Mouse (Mus musculus) kidney, postnatal 0 days (tissue): ENCODE measurements around the gene Mmachc. TPM values are rescaled to one million over a fixed set of nuclear protein-coding genes. Genes with fewer than 3 reads are reported as not detected.
A peak's percentile ranks its signal among the peaks of the same experiment; 100 is the strongest.
"Not testable (repeated sequence)": the region's sequence is repeated elsewhere in the genome, so short reads cannot be mapped to it uniquely, and the experiment has no call there.

Source experiments
- ATAC-seq: fragments of 200-750 bp; cut with Nextera tagmentation; replicated peaks from 2 replicates; pipeline ENCODE4 v1.8.0; 2017; ENCODE audit warnings: low read depth, moderate number of reproducible peaks, moderate TSS enrichment, moderate library complexity; ENCODE audit not compliant: low FRiP score
- DNase-seq: peaks from one replicate; pipeline ENCODE4 v3.0.0-alpha.2; 2016; ENCODE audit warnings: low spot score
- H3K27ac ChIP-seq: fragments of 300-500 bp; sonication (generic); 2 replicates; pipeline ENCODE4 v1.5.1; 2014; ENCODE audit warnings: mild to moderate bottlenecking
- H3K27me3 ChIP-seq: fragments of 300-500 bp; sonication (generic); 2 replicates; pipeline ENCODE4 v1.6.1; 2014; ENCODE audit warnings: low read length, mixed read lengths; ENCODE audit not compliant: insufficient read depth
- H3K36me3 ChIP-seq: fragments of 300-500 bp; sonication (generic); 2 replicates; pipeline ENCODE4 v1.6.1; 2014; ENCODE audit warnings: low read length, mixed read lengths; ENCODE audit not compliant: insufficient read depth
- H3K4me1 ChIP-seq: fragments of 300-500 bp; sonication (generic); replicated peaks from 2 replicates; pipeline ENCODE4 v1.6.1; 2014; ENCODE audit warnings: antibody characterized with exemption, low read length, mixed read lengths; ENCODE audit not compliant: insufficient read depth
- H3K4me2 ChIP-seq: fragments of 300-500 bp; sonication (generic); 2 replicates; pipeline ENCODE4 v1.6.1; 2014; ENCODE audit warnings: mild to moderate bottlenecking, low read length, moderate library complexity, mixed read lengths
- H3K4me3 ChIP-seq: fragments of 300-500 bp; sonication (generic); replicated peaks from 2 replicates; pipeline ENCODE4 v1.5.1; 2014; ENCODE audit warnings: low read depth, low read length
- H3K9ac ChIP-seq: fragments of 300-500 bp; sonication (generic); 2 replicates; pipeline ENCODE4 v1.6.1; 2014; ENCODE audit warnings: low read depth, low read length
- H3K9me3 ChIP-seq: fragments of 300-500 bp; sonication (generic); replicated peaks from 2 replicates; pipeline ENCODE4 v1.6.1; 2016; ENCODE audit warnings: low read length, inconsistent platforms, mixed read lengths
- CTCF ChIP-seq: IDR thresholded peaks from 2 replicates; pipeline ENCODE4 v1.5.1; 2016; ENCODE audit warnings: antibody characterized with exemption, low read depth, mild to moderate bottlenecking, moderate library complexity
- WGBS: fragments of 180-500 bp; shearing (Covaris S2); extraction: QIAGEN DNeasy Blood & Tissue Kit; methylation state at CpG from one replicate; pipeline ENCODE4 v1.1.7; 2014; 5-methylcytosine and 5-hydroxymethylcytosine counted together
- polyA plus RNA-seq: library from polyadenylated mRNA; unstranded; fragments of >200 nt; fragmentation: Nextera tagmentation; extraction: Ambion mirVana; gene quantifications from 2 replicates; pipeline ENCODE4 v1.2.1, GENCODE M21; 2015

Mmachc gene
- polyA plus RNA-seq, 1 experiment from 2014 or later = 20.3 TPM

DNA sequence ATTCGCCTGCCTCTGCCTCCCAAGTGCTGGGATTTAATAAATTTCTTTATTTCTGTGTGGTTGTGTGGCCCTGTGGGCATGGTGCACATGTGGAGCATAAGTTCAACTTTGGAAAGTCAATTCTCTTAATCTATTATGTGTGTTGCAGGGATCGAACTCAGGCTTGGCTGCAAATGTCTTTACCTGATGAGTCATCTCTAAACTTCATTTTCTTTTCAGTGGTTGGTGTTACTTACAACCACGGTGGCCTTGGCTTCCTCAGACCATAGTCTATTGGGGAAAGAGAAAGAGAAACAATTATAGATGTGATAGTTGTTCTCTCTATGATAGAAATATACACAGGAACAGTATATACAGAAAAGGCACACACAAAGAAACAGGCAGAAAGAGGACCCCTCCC, 32.2 kb downstream of the Mmachc start:
- H3K4me1 ChIP-seq = no peaks in the 10 kb centered on the region
- DNase-seq = no peak
- H3K27me3 ChIP-seq = no peaks in the 10 kb centered on the region
- no peak overlapping the region for H3K27ac ChIP-seq
- H3K9me3 ChIP-seq = no peaks in the 10 kb centered on the region
- no peak for TF ChIP-seq CTCF
- no peak overlapping the region for H3K4me3 ChIP-seq
- H3K9ac ChIP-seq = no peak overlapping the region
- ATAC-seq = no peak
- H3K4me2 ChIP-seq = no peak overlapping the region
- WGBS = 85% methylated on average over 3 of the region's 3 CpGs
- no peaks in the 10 kb centered on the region for H3K36me3 ChIP-seq

DNA sequence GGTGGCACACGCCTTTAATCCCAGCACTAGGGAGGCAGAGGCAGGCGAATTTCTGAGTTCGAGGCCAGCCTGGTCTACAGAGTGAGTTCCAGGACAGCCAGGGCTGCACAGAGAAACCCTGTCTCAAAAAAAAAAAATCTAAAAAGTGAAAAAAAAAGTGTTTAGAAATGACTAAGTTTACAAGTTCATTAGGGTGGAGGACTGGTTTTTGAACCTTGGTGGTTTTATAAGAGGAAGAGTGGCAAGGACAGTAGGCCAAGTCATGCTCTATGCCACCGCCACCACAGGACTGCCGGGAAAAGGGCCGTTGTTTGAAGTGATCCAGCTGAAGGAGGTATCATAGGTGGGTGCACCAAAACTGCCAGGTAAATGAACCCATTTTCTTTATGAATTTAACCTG, 33.4 kb downstream of the Mmachc start:
- 94% methylated on average over 6 of the region's 6 CpGs for WGBS
- H3K36me3 ChIP-seq, H3K4me2 ChIP-seq, H3K4me3 ChIP-seq, H3K9ac ChIP-seq, ATAC-seq, H3K27ac ChIP-seq, H3K9me3 ChIP-seq, H3K27me3 ChIP-seq, H3K4me1 ChIP-seq, DNase-seq: not testable (repeated sequence)

DNA sequence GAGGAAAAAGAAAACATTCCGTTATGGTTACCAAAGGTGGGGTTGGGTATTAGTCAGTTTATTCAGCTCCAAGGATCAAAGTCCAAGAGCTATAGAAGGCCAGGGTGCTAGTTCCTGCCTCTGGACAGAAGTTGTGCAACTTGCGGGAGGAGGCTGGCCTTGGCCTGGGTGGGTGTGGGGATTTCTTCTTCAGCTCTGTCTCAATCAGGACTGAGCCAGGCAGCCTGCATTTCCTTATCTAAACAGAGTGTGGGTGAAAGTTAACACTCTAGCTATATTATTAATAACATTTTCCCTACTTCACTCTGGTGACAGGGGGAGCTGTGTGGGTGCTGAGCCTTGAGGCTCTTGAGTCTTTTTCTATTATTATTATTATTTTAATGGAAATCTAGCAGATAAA, 35.4 kb downstream of the Mmachc start:
- TF ChIP-seq CTCF = no peak
- 40% methylated on average over 2 of the region's 2 CpGs for WGBS
- Histone ChIP-seq H3K4me3 (no peak overlapping the region), H3K9me3 (no peaks in the 10 kb centered on the region), H3K4me1 (no peaks in the 10 kb centered on the region), H3K36me3 (no peaks in the 10 kb centered on the region), H3K27ac (no peak overlapping the region), H3K27me3 (no peaks in the 10 kb centered on the region), H3K4me2 (no peak overlapping the region), H3K9ac (no peak overlapping the region)
- DNase-seq = peak; percentile 43
- ATAC-seq = peak; percentile 82; the same call in 1 of the 2 replicates

DNA sequence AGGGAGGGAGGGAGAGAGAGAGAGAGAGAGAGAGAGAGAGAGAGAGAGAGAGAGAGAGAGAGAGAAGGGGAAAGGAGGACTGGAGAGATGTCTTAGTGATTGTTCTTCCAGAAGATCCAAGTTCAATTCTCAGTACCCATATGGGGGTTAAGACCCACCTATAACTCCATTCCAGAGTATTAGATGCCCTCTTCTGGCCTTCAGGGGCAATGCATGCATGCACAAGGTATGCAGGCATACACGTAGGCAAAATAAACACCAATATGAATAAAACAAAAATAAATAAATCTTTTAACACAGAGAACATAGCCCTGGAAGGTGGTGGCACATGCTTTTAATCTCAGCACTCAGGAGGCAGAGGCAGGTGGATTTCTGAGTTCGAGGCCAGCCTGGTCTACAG, 38.9 kb downstream of the Mmachc start:
- Histone ChIP-seq H3K27ac (no peak overlapping the region), H3K9ac (no peak overlapping the region), H3K36me3 (no peaks in the 10 kb centered on the region), H3K4me3 (no peak overlapping the region), H3K9me3 (no peaks in the 10 kb centered on the region), H3K27me3 (no peaks in the 10 kb centered on the region), H3K4me1 (no peaks in the 10 kb centered on the region), H3K4me2 (no peak overlapping the region)
- peak; percentile 61 for TF ChIP-seq CTCF
- 62% methylated on average over 2 of the region's 2 CpGs for WGBS
- DNase-seq (no peak), ATAC-seq (no peak)

DNA sequence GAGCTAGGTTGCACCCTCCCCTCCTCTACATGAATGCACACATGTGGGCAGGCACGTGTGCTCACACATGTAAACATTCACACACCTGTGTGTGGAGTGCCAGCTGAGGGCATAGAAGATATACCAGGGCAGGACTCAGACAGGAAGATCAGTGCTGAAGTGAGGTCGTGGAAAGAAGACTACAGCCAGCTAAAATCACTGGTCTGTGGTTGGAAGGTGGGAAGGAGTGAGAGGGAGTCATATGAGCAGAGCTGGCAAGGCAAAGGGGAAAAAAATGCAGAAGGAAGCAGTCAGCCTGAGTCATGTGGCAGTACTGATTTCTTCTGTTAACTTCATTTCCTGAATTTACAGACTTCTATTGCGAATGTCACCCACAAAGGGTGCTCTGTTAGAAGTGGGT, 40.1 kb downstream of the Mmachc start:
- 0 out of 2 replicates have a peak overlapping the region, but pooled peaks have one; percentile 26 for H3K27ac ChIP-seq
- WGBS = 50% methylated on average over 3 of the region's 3 CpGs
- no peak for TF ChIP-seq CTCF
- DNase-seq (no peak), ATAC-seq (no peak)
- no peaks in the 10 kb centered on the region for H3K4me1 ChIP-seq
- H3K4me3 ChIP-seq = no peak overlapping the region
- no peaks in the 10 kb centered on the region for H3K9me3 ChIP-seq
- no peak overlapping the region for H3K4me2 ChIP-seq
- H3K36me3 ChIP-seq = no peaks in the 10 kb centered on the region
- H3K27me3 ChIP-seq = no peaks in the 10 kb centered on the region
- H3K9ac ChIP-seq = no peak overlapping the region

DNA sequence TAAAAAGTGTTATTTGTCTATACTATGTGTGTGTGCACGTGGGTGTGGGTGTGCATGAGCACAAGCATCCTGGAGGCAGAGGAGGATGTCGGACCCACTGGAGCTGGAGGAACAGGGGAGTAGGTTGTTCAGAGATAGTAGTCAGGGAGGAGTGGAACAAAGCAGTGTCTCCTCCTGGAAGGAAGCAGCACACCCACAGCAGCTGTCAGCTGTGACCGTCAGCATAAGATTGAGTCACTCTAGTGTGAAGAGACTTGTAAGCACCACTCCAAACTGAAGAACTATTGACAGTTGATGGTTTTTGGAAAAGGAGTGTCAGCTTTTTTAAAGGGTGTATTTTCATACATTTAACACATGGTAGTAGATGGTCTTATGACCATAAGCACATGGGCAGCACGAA, 41.6 kb downstream of the Mmachc start:
- no peak for DNase-seq
- Histone ChIP-seq H3K4me1 (no peaks in the 10 kb centered on the region), H3K9ac (no peak overlapping the region), H3K9me3 (no peaks in the 10 kb centered on the region), H3K4me3 (no peak overlapping the region), H3K27me3 (no peaks in the 10 kb centered on the region), H3K4me2 (no peak overlapping the region), H3K36me3 (no peaks in the 10 kb centered on the region), H3K27ac (no peak overlapping the region)
- TF ChIP-seq CTCF = no peak
- WGBS = 56% methylated on average over 4 of the region's 4 CpGs
- peak; percentile 40; the same call in 1 of the 2 replicates for ATAC-seq

DNA sequence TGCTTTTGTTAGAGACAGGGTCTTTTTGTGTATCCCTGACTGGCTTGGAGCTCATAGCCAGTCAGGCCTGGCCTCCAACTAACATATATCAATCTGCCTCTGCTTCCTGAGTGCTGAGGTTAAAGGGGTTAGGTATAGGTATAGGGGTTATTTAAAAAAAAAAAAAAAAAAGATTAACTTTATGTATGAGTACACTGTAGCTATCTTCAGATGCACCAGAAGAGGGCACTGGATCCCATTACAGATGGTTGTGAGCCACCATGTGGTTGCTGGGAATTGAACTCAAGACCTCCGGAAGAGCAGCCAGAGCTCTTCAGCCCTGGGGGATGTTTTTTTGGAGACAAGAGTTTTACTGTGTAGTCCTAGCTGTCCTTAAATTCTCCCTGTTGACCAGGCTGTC, 46.2 kb downstream of the Mmachc start:
- no peak for ATAC-seq
- no peak for TF ChIP-seq CTCF
- Histone ChIP-seq H3K9me3 (no peaks in the 10 kb centered on the region), H3K4me3 (no peak overlapping the region), H3K27ac (no peak overlapping the region), H3K9ac (no peak overlapping the region), H3K4me1 (no peaks in the 10 kb centered on the region), H3K27me3 (no peaks in the 10 kb centered on the region), H3K4me2 (no peak overlapping the region), H3K36me3 (no peaks in the 10 kb centered on the region)
- no peak for DNase-seq
- 86% methylated on average over 1 of the region's 1 CpGs for WGBS
